Mouse (Mus musculus): ENCODE measurements around the gene Gm5108.
A peak's percentile ranks its signal among the peaks of the same experiment; 100 is the strongest.

DNA sequence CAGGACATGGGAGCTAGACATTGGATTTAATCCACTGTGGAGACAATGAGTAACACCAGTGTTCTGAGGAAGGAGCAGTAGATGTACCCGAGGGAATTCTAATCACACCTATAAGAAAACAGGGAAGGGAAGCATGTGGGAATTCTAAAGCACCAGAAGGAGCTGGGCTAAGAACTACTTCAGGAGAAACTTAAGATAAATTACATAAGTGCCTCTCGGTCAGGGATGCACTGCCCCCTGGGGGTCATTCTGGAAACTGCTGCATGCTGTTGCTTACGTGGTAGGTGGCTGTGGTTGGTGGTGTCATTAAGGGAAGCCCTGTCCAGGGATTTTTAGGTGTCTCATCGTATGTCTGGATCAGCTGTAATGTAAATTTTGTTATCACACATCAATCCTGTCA, 71.1 kb downstream of the Gm5108 start:
- TF ChIP-seq POLR2A (IDR thresholded peaks at IDR 0.05; ENCODE audit: low read depth, low read length) (no peak), CTCF (conservative IDR thresholded peaks at IDR 0.05; ENCODE audit: insufficient read depth, insufficient read length, low read depth, low read length) (peak; percentile 94)

All from kidney, adult 2 months (tissue).